Mouse (Mus musculus): ENCODE measurements around the gene Man1c1.

DNA sequence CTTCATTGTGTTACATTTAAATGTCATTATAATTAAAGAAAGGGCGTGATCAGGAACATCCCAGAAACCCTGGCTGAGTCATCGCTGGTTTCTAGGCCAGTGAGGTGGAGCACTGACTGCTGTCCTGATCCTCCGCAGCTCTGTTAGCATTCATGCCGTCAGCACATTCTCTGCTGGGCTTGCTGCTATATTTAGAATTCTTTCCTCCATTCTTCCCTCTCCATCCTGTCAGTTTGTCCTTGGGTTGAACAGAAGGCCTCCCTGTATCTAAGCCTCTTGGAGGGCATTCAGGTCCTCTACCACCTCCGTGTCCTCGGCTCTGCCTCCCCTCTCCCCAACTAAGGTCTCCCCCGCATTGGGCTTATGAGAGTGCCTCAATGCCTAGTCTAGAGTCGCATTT is 187.1 kb downstream of the Man1c1 start:
- no peak for TF ChIP-seq CTCF (IDR thresholded peaks at IDR 0.05; ENCODE audit: low read depth, low read length)
- no peak for TF ChIP-seq POLR2AphosphoS5 (IDR thresholded peaks at IDR 0.05; ENCODE audit: insufficient replicate concordance, low read depth, low read length)
- no peak for TF ChIP-seq GATA1 (IDR thresholded peaks at IDR 0.05; ENCODE audit: borderline replicate concordance, low read length)
- no peak for TF ChIP-seq TAL1 (conservative IDR thresholded peaks at IDR 0.05; ENCODE audit: low read depth, low read length)
- TF ChIP-seq GATA2 (IDR thresholded peaks at IDR 0.05; ENCODE audit: borderline replicate concordance, low read depth, low read length), result no peak

All from G1E (cell line).